Mouse (Mus musculus): ENCODE measurements at regions not wholly inside any gene's neighbourhood (a gene's known extent, or its start where the extent isn't known, plus 50 kb on each side); places are given as distances from the start of the nearest gene placed in this dataset.
A peak's percentile ranks its signal among the peaks of the same experiment; 100 is the strongest.

GRCm38 (mm10) chr6:67186537-67187274, 51.3 kb upstream of the Serbp1 start:
- DNase-seq: no peak

GRCm38 (mm10) chr6:67184662-67185061, 53.3 kb upstream of the Serbp1 start:
- no peak for DNase-seq

GRCm38 (mm10) chr6:67183481-67184215, 54.3 kb upstream of the Serbp1 start:
- peak; percentile 43 to 48 for DNase-seq

- DNase-seq: no peak
Observed at GRCm38 (mm10) chr6:67182453-67182852, 55.5 kb upstream of the Serbp1 start.

- no peak for DNase-seq
Observed at GRCm38 (mm10) chr6:67181459-67181858, 56.5 kb upstream of the Serbp1 start.

GRCm38 (mm10) chr6:67179416-67179815, 58.6 kb upstream of the Serbp1 start:
- DNase-seq: no peak

GRCm38 (mm10) chr6:67178531-67178930, 59.4 kb upstream of the Serbp1 start:
- DNase-seq: no peak

- no peak for DNase-seq
Observed at GRCm38 (mm10) chr6:67178101-67178500, 59.9 kb upstream of the Serbp1 start.

- DNase-seq: no peak
Observed at GRCm38 (mm10) chr6:67170674-67170946, 67.4 kb upstream of the Serbp1 start.

- peak; percentile 44 to 59 for DNase-seq
Observed at GRCm38 (mm10) chr6:67169873-67170673, 67.9 kb upstream of the Serbp1 start.

- DNase-seq: no peak
Observed at GRCm38 (mm10) chr6:67168803-67169202, 69.2 kb upstream of the Serbp1 start.

- peak in 1 of 2 experiments; percentile 30 for DNase-seq
Observed at GRCm38 (mm10) chr6:67168031-67168777, 69.8 kb upstream of the Serbp1 start.

- no peak for DNase-seq
Observed at GRCm38 (mm10) chr6:67165091-67165490, 72.9 kb upstream of the Serbp1 start.

GRCm38 (mm10) chr6:67163947-67164346, 74.0 kb upstream of the Serbp1 start:
- no peak for DNase-seq

- DNase-seq: no peak
Observed at GRCm38 (mm10) chr6:67162814-67163213, 75.2 kb upstream of the Serbp1 start.

GRCm38 (mm10) chr6:67161610-67162009, 76.4 kb upstream of the Serbp1 start:
- DNase-seq: no peak

GRCm38 (mm10) chr6:67160564-67160963, 77.4 kb upstream of the Serbp1 start:
- no peak for DNase-seq

- no peak for DNase-seq
Observed at GRCm38 (mm10) chr6:67159726-67160523, 78.1 kb upstream of the Serbp1 start.

- DNase-seq: no peak
Observed at GRCm38 (mm10) chr6:67159224-67159623, 78.8 kb upstream of the Serbp1 start.

- DNase-seq: peak; percentile 83 to 85
Observed at GRCm38 (mm10) chr6:67158765-67159164, 79.2 kb upstream of the Serbp1 start.

GRCm38 (mm10) chr6:67152845-67153468, 85.0 kb upstream of the Serbp1 start:
- DNase-seq: no peak

GRCm38 (mm10) chr6:67151515-67151914, 86.5 kb upstream of the Serbp1 start:
- no peak for DNase-seq

All from thymus, postnatal 36 days (tissue).